Mouse (Mus musculus) liver (tissue): ENCODE measurements around the gene Mob1a.

Experiments used
- DNase-seq: peaks from one replicate; pipeline ENCODE4 v3.0.0-alpha.2; 2020; ENCODE audit warnings: mixed read lengths

The Mob1a gene

DNA sequence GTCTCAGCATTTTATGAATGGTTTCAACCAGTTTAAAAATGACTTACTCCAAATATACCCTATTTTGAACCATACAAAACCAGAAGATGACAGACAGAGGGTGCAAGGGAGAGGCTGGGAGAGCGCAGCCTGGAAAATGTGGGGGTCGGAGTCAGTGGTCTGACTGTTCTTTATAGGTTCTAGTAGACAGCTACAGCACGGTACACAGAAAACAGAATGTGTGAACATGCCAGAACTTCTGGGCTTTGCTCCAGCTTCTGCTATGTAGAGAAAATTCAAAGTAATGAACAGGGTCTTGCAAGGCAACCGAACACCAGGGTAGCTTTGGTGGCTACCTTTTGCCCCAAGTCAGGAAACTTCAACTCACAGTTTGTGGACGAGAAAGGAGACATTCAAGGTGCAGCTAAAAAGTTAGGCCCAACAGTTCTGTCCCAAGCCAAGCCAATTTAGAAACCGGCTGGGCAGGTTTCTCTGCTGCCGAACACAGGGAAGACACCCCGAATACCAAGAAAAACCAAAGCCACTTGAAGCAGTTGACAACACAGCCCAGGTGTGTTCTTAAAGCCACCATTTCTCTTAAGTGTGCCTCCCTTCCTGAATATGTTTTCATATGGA, 66.5 kb downstream of the Mob1a start:
- no peak for DNase-seq
